Mouse (Mus musculus) common myeloid progenitor, adult 5-6 weeks (primary cell): ENCODE measurements around the gene Rab3gap2. TPM values are rescaled to one million over a fixed set of nuclear protein-coding genes. Genes with fewer than 3 reads are reported as not detected.

Experiments
- ATAC-seq: replicated peaks from 2 replicates; pipeline ENCODE4 v1.8.0; 2016; ENCODE audit warnings: low read depth, mild to moderate bottlenecking, moderate TSS enrichment, inconsistent platforms; ENCODE audit not compliant: poor library complexity, severe bottlenecking
- total RNA-seq: library from RNA; stranded (forward); fragments of 200-1000, 187-1606 nt; gene quantifications from 2 replicates; pipeline ENCODE4 v1.2.3, GENCODE M21; 2017

Rab3gap2 gene
- 43.5 and 50.6 TPM in 2 replicates for total RNA-seq

GRCm38 (mm10) chr1:185203909-185204661, at the start of gene Rab3gap2:
Gene Rab3gap2, plus strand, starts transcription at chr1:185204117.
- ATAC-seq, result peak; percentile 71

- ATAC-seq, result no peak
Measured at GRCm38 (mm10) chr1:185173641-185174040, 30.3 kb upstream of the Rab3gap2 start.

- ATAC-seq, result no peak
Measured at GRCm38 (mm10) chr1:185177860-185178259, 26.1 kb upstream of the Rab3gap2 start.

- ATAC-seq, result no peak
Measured at GRCm38 (mm10) chr1:185183591-185184330, 20.2 kb upstream of the Rab3gap2 start.

GRCm38 (mm10) chr1:185185556-185185955, 18.4 kb upstream of the Rab3gap2 start:
- ATAC-seq, result peak; percentile 42

GRCm38 (mm10) chr1:185187135-185187785, 16.7 kb upstream of the Rab3gap2 start:
- peak; percentile 84 for ATAC-seq

GRCm38 (mm10) chr1:185189901-185190300, 14.0 kb upstream of the Rab3gap2 start:
- no peak for ATAC-seq

- ATAC-seq, result peak; percentile 29; the same call in 1 of the 2 replicates
Measured at GRCm38 (mm10) chr1:185192087-185192486, 11.8 kb upstream of the Rab3gap2 start.

- peak; percentile 80 for ATAC-seq
Measured at GRCm38 (mm10) chr1:185193509-185193908, 10.4 kb upstream of the Rab3gap2 start.

GRCm38 (mm10) chr1:185196323-185196722, 7.6 kb upstream of the Rab3gap2 start:
- peak; percentile 39 for ATAC-seq

- ATAC-seq, result peak; percentile 1; the same call in 1 of the 2 replicates
Measured at GRCm38 (mm10) chr1:185200571-185201395, 3.1 kb upstream of the Rab3gap2 start.

GRCm38 (mm10) chr1:185201994-185202393, 1.9 kb upstream of the Rab3gap2 start:
- no peak for ATAC-seq

GRCm38 (mm10) chr1:185203196-185203908, 565 bp upstream of the Rab3gap2 start:
- no peak; the same call in 1 of the 2 replicates for ATAC-seq

- peak; percentile 45 for ATAC-seq
Measured at GRCm38 (mm10) chr1:185205090-185205489, 1.2 kb downstream of the Rab3gap2 start.

GRCm38 (mm10) chr1:185207851-185208595, 4.1 kb downstream of the Rab3gap2 start:
- 0 out of 2 replicates have a peak, but pooled peaks have one; percentile 2 for ATAC-seq

- no peak for ATAC-seq
Measured at GRCm38 (mm10) chr1:185208766-185209165, 4.8 kb downstream of the Rab3gap2 start.

- ATAC-seq, result peak; percentile 66
Measured at GRCm38 (mm10) chr1:185209641-185210176, 5.8 kb downstream of the Rab3gap2 start.

- ATAC-seq, result no peak
Measured at GRCm38 (mm10) chr1:185216360-185216759, 12.4 kb downstream of the Rab3gap2 start.
